Mouse (Mus musculus) gastrocnemius, adult 2 months (tissue): ENCODE data around the gene Ptger4. TPM values are rescaled to one million over a fixed set of nuclear protein-coding genes. Genes with fewer than 3 reads are reported as not detected.
A peak's percentile ranks its signal among the peaks of the same experiment; 100 is the strongest.

Experiments used
- DNase-seq: peaks from one replicate; pipeline ENCODE4 v3.0.0; 2022
- H3K27ac ChIP-seq: fragments of 200-600 bp; 2 replicates; pipeline ENCODE4 v1.8.1; 2022; ENCODE audit warnings: mild to moderate bottlenecking
- H3K4me3 ChIP-seq: fragments of 200-600 bp; 2 replicates; pipeline ENCODE4 v1.8.1; 2022; ENCODE audit warnings: mild to moderate bottlenecking, moderate library complexity
- CTCF ChIP-seq: fragments of 200-600 bp; IDR thresholded peaks from 2 replicates; pipeline ENCODE4 v1.8.1; 2022; ENCODE audit warnings: antibody characterized with exemption, mild to moderate bottlenecking, moderate library complexity
- intact Hi-C: fragments of 180-260 bp; cut with DNase I; formaldehyde crosslinking; loops from one replicate; pipeline ENCODE4 v1.15.1; 2025
- total RNA-seq, 2 experiments: library from RNA; stranded (reverse); gene quantifications; 2 replicates each; pipeline ENCODE4 v1.2.3; 2021

Ptger4 gene
- total RNA-seq, 2 experiments from 2014 or later, result 1.2 to 1.9 TPM

DNA sequence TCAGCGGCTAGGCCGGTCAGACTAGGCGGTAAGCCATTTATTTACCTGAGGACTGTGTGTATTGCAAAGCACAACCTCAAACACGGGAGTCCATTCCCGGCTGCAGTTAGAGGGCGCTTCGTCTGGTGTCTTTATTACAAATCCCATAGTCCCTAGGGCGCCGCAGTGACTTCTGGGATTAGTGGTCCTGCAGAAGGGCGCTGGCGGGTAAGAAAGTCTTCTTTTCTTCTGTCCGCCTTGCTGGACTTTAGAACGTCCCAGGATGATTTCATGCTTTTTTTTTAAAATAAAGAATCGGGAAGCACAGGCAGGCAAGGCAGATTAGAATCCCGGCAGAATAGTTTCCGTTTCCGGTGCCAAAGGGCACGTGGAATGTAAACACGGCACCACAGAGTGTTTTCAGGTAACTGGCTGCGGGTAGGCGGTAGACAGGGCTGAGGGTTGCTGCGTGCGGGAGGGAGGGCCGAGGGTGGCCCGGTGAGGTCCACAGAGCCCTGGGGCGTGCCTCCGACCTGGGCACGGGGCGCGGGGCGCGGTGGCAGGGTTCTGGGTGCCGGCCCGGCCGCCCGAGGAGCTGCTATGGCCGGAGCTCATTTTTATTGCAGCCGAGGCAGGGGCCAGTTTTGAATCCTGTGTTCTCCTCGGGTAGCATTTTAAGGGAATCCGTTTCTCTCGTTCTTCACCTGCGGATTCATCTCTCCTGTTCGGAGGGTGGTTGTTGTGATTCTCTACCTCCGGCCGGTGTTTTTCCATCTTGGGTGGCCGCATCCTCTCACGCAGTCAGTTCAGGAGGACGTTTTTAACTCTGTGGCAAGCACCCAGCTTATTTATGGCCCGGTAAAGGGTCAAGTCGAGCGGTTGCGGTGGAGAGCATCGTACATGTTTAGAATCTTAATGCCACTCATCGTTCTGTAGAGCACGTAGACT, 58.4 kb downstream of the Ptger4 start, which contains the start of gene Ttc33:
TSS of gene Ttc33 (plus strand) at position 160 of the 927 bp plus-strand sequence.
- DNase-seq, result peak; percentile 85
- Histone ChIP-seq H3K27ac (peak within 1 kb of the TSS; percentile 95), H3K4me3 (peak within 1 kb of the TSS; percentile 93)
- peak; percentile 53 for TF ChIP-seq CTCF
- intact Hi-C loops, result loop anchor here (2.0 kb wide), 1 partner anchor 69 kb away; the partner anchor contains the start of gene Rpl37

DNA sequence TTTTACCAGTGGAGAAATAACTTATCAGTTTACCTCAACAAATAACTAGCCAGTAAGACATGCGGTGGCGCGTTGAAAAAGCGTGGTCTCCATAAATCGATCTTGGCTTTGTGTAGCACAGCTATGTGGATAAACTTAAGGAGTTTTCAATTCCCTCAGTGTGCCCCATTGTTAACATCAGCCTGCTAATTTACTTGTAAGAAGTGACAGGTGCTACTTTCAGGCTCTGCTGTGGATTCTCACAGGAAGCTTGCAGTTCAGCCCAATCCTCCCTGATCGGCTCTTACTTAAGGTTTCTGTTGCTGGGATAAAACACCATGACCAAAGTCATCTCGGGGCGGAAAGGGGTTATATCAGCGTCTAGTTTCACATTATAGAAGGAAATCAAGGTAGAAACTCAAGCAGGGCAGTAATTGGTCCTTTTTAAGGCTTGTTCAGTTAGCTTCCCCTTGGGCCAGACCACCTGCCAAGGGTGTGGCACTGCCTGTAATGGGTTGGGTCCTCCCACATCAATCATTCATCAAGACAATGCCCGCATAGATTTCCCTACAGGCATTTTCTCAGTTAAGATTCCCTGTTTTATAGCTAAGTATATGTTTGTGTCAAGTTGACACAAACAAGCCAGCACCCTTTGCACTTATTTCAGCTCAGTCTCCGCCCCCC, 59.2 kb downstream of the Ptger4 start:
- H3K4me3 ChIP-seq, result peak overlapping the region; percentile 93
- intact Hi-C loops, result loop anchor here (2.0 kb wide), 1 partner anchor 68 kb away; the partner anchor contains the start of gene Rpl37
- no peak for DNase-seq
- no peak for TF ChIP-seq CTCF
- peak overlapping the region; percentile 95 for H3K27ac ChIP-seq

DNA sequence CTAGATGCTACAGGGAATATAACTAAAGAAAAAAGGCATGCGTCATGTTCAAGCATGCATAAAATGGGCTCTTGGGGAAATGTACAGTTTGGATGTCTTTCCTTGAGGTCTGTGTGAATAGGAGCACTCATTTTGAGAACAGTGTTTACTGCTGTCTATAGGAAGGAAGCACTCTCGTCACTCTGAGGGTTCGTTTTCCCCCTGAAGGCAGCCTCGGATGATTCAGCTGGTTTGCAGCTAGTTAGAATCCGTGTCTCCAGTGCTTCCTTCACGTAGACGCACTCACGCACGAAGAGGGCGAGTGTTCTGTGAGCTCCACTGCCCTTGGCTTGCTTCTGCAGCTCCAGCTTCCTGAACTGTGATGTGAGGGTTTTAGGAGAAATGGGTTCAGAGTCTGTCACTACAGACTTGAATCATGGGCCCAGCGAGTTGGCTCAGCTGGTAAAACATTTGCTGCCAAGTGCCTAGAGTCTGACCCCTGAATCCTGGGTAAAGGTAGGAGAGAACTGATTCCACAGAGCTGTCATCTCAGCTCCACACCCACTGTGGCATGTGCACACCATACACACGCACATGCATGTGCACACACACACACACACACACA, 70.7 kb downstream of the Ptger4 start:
- intact Hi-C loops, result no loop called here
- DNase-seq, result no peak
- Histone ChIP-seq H3K4me3 (no peak overlapping the region), H3K27ac (no peak overlapping the region)
- no peak for TF ChIP-seq CTCF

DNA sequence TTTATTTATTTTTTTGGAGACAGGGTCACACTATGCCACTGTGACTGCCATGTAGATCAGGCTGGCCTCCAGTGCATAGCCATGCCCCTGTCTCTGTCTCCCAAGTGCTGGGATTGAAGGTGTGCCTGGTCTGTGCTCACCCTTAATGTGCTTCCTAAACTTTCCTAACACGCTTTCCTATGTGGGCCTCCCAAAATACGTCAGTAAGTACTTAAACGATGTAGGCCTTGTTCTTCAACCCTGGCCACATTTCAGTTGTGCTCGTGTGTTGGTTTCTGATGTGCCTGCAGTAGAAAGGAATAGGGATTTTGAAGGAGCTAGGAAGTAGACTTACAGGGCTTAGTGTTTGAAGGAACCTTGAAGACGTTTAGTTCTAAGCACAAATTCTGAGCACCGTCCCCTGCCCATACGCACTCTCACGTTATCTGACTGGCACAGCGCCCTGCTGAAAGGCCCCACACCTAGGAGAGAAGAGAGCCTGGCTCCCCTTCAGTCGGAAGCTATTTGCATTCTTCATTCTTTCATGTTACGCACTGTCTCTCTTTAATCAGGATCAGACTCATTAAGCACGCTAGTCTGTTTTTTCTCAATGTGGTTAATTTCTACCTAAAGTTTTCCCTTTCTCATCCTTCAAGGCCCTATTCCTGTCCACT, 78.7 kb downstream of the Ptger4 start:
- DNase-seq, result no peak
- Histone ChIP-seq H3K27ac (no peak overlapping the region), H3K4me3 (no peak overlapping the region)
- intact Hi-C loops, result no loop called here
- no peak for TF ChIP-seq CTCF

DNA sequence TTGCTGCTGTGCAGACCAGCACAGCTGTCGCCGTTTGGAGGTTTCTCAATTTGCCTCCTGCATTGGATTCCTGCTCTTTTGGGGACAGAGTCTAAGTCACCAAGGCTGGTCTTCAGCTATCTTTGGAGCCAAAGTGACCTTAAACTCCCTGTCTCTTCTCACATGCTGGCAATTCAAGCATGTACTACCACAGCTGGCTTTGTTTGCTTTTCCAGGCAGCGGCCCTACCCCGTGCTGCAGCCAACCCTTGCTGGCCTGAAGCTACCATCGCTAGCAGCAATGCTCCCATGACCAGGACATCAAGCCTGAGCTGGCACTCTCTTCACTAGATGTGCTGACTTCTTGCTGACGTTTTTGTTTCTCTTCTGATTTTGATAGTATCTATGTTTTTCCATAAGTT, 85.2 kb downstream of the Ptger4 start:
- no peak for TF ChIP-seq CTCF
- DNase-seq, result peak; percentile 65
- intact Hi-C loops, result no loop called here
- Histone ChIP-seq H3K27ac (peak overlapping the region; percentile 72), H3K4me3 (peak overlapping the region; percentile 13)

DNA sequence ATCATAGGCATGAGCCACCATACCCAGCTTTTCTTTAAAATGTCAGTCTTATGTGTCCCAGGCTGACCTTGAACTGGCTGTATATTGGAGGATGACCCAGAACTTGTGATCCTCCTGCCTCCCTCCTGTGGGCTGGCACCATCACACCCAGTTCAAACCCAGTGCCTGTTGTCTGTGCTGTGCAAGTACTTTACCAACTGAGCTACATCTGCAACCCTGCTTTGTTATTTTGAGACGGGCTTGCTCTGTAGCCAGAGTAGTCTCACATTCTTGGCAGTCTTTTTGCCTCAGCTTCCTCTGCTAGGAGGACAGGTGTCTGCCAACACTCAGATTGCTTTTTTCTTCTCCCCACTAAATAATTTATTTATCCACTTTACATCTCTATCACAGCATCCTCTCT, 86.6 kb downstream of the Ptger4 start:
- TF ChIP-seq CTCF, result no peak
- DNase-seq, result peak; percentile 23
- peak overlapping the region; percentile 72 for H3K27ac ChIP-seq
- H3K4me3 ChIP-seq, result no peak overlapping the region
- intact Hi-C loops, result no loop called here

Other genes starting within 250 kb of the Ptger4 start
- gene C7, start 180.4 kb downstream of the Ptger4 start, total RNA-seq, result 1 to 10 TPM; 1.1 to 8.6 TPM
- 1 to 10 TPM; 1.9 to 2.0 TPM for gene Card6, start 135.6 kb downstream of the Ptger4 start, total RNA-seq
- 100 to 1,000 TPM; 178 to 188 TPM for gene Rpl37, start 127.5 kb downstream of the Ptger4 start, total RNA-seq
- gene Prkaa1, start 100.3 kb downstream of the Ptger4 start, total RNA-seq, result 10 to 100 TPM; 10.0 to 12.7 TPM
- 10 to 100 TPM; 61.6 to 67.4 TPM for gene Ttc33, start 58.7 kb downstream of the Ptger4 start, total RNA-seq